Mouse (Mus musculus): ENCODE data around the gene Fancc.
A peak's percentile ranks its signal among the peaks of the same experiment; 100 is the strongest.

The Fancc gene

DNA sequence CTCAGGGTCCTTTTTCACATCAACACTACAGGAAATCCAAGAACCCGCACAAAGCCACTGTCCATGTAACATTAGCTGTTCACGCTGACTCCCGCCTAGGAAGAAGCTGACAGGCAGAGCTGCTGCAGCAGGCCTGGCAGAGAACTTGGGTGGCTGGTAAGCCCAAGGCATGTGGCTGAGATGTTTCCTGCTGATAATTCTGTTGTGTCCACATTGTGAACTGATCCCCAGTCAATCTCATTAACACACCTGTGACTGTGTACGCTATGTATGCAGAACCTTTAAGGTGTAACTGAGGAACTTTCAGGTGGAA lies 182.5 kb downstream of the Fancc start:
- no peak for DNase-seq

DNA sequence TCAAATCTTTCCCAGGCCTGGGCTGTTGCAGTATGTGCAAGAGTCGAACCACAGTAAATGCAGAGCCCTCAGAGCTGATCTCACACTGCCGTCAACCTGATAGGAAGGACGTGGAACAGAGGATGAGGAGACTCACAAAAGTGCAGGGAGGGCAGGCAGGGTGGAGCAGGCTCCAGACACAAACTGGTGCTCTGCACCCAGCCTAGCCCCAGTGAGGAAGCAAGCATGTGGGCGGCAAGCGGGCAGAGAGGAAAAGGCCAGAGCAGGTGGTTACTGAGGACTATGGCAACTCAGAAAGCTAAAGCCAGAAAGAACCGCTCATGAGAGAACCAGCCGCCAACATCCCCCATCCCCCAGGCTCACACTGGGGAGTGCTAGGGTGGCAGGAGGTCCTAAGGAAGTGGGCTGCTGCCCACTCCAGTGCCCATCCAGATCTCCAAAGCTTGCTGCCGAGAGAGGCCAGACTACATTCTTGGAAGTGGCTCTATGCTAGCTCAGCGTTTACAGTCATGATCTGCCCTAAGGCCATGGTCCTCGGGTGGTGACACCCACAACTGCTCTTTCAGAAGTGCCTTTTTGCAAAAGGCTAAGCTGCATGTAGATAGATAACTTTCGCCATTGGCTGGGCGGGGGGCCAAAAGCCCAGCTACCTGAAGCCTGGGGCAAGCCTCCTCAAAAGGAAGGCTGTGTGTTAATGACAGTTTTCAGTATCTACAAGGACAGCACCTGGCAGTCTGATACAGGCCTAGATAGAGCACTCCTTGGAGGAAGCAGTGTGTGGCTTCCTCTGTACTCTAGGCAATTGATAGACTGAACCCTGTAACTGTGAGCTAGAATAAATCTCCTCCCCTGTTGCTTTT lies 183.1 kb downstream of the Fancc start:
- no peak for DNase-seq

DNA sequence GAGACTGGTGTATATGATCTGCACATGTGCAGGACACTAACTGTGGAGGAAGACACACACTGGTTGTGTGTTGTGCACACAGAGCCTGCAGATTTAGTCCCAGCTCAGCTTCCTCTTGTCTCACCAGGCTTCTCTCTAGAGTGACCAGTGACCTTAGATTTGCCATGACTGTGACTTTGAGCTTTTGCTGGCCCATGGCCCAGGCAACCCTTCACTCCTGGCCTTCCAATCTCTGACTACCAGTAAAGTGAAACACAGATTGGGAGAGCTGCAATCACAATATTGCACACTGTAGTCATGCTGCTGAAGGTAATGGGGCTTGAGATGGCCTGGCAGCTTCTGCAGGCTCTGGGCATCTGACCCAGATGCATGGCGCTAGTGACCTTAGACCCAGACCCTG lies 183.8 kb downstream of the Fancc start:
- peak; percentile 69 for DNase-seq

DNA sequence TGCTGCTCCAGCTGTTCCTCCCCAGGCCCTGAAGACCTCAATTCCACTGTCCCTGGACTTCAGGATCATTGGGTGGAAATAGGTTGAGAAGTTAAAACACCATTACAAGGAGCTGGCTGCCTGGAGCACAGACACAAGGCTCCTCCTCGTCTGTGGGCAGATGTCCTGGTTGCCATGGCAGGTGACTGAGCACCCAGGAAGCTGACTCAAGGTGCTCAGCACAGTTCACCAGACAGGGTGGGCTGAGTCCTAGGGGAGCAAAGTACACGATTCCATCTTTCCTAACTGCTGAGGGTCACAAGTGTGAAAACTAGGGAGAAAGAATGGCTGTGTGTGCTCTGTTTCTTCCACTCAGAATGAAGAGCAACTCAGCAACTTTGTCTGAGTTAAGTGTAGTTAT lies 185.9 kb downstream of the Fancc start:
- DNase-seq: peak; percentile 43

DNA sequence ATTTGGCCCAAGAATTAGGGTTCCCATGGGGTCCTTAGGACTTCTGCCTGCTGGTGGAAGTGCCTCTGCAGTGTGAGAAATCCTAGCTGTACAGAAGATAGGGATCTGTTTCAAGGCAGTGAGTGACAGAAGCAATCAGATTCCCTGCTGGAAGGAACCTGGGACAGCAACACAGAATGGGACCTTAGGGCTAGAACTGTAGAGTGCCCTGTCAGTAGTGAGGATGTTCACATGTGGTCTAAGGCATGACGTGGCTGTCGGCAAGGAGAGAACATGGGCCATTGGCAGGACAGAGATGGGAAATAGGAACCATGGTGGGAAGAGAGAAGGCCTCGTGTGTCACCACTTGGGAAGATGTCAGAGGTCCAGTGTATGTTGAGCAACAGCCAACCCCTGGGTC lies 187.5 kb downstream of the Fancc start:
- DNase-seq: no peak

DNA sequence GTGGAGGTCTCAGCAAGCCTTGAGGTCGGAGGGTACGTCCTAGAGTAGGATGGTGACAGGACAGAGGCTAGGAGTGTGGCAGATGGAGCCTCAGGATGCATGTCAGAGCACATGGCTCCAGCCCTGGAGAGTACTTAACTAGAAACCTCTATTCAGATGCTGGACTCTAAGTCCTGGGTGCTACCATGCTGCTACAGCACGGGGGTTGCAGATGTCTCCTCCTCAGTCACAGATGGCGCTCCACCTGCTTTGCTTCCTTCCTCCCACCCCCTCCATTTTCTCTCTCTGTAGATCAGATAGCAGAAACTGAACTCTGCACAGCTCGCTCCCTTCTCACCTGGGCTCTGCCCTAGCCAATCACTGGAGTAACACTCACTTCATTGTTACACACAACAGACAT lies 190.3 kb downstream of the Fancc start:
- no peak for DNase-seq

DNA sequence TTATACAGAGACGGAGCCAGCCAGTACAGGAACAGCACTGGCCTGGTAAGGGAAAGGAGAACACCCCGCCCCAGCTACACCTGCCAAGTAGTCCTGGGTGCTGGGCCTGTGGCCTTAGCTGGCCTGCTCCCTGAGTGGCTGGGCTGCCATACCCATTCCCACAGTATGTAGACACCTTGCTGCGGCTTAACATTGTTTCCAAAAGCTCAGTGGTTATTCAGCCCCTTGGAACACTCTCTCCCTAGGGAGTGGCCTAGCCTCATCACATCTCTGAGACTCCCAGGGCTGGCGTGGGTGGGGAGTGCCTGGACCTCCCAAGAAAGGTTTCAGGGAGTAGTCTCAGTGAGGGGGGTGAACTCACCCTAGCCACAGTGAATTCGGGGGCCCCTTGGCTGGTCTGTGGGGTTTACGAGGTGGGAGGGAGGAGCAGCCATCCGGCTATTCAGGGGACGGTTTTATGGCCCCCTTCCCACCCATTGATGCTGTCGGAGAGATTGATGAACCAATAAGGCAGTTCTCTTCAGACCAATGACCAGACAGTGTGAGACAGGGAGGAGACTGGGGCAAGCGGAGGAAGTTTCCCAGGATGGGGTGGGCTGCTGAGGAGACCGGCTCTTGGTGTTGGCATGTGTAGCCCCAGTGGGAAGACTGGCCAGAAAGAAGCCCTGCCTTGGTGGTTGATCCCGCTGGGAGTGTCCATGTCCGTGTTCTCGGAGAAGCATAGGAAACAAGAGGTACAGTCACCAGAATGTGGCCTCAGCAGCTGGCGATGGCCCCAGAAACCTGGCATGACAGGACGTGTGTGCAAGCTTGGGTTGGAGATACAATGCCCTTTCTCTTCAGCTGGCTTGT lies 191.7 kb downstream of the Fancc start:
- DNase-seq: no peak

DNA sequence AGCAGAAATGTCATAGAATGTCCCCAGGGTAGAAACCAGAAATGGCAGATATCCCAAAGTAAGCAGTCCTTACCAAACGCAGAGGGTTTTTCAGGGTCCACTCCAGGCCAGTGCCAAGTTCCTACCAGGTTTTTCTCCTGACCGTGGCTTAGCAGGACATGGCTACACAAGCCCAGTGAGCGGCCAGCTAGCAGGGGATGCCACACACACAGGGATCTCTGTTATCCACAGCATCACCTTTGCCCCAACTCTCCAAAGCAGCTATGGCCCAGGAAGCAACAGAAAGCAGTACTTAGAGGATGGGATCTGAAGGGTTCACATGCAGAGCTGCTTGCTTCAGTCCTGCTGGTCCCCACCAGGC lies 192.3 kb downstream of the Fancc start:
- no peak for DNase-seq

DNA sequence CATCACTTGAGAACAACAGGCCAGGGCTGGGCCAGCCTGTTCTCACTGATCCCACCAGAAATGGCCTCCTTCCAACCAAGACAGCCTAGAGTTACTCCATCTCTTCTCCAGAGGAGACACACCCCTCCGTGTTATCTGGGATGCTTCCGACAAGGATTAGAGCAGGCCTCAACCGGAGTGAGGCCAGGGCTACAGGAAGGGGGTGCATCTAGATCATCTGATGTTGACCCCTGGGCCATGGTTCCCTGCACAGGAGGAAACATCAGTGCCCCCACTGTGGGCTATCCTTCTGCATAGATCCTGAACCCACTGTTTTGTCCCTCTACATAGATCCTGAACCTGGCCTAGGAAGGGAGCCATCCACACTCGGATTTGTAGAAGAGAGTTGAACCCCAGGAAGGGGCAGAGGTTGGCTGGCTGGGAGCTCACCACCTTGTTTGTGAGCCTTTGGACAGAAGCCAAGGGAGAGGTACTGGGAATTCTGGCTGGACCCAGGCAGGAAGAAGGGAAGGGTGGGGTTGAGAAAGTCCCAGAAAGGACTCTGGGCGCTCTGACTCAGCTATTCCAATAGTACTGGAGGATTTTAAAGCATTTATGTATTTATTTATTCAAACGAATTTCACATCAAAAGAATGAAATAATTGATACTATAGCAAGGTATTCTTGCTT lies 192.8 kb downstream of the Fancc start:
- DNase-seq: no peak

DNA sequence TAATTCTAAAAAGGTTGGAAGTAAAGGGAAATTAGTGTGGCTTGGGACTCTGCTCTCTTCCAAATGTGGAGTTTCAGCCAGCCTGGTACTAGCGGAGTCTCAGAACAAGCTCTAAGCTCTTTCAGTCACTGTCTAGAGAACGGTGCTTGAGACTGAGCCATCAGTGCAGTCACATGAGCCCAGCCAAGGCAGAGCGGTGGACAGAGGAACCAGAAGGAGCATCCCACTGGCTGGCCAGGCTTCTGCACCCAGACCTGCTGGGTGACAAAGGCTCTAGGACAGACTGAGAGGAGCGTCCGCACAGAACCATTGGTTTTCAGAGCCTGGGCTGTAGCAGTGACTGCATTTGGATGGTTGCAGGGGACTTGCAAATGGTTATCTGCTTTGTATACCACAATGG lies 194.7 kb downstream of the Fancc start:
- DNase-seq: no peak

DNA sequence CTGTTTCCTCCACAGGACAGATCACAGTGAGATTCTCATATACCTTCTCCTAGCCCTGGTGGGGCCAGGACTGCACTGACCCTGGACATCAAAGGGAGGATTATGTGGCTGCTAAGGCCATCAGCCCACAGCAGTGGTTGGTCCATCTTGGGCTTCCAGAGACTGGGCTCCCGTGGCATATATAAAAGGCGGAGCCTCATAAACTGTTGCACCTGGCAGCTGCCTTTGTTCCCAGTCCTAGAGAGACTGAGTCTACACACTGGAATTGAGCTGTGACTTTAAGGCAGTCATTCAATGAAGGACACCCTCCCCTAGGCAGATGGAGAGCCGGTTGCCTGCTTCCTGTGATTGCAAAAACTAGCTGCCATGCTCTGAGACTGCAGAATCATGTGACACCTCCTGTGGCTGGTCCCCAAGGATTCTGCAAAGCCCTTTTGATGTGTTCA lies 195.3 kb downstream of the Fancc start:
- no peak for DNase-seq

DNA sequence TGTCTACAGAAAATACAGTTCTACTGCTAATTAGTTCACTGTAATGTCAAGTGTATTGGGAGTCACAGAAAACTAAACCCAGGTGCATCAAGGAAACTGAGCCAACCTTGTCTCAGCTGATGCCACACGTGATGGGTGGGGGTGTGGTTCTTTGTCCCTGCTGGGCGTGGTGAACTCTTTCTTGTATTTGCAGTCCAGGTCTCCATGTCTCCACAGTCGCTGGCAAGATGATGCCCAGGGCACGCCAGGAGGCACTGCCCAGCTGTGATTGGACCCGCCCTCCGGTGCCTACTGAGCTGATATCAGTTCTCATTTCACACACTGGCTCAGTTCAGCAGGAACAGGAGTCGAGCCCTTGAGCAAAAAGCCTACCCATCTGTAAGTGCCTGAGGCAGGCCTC lies 196.1 kb downstream of the Fancc start:
- DNase-seq: no peak

DNA sequence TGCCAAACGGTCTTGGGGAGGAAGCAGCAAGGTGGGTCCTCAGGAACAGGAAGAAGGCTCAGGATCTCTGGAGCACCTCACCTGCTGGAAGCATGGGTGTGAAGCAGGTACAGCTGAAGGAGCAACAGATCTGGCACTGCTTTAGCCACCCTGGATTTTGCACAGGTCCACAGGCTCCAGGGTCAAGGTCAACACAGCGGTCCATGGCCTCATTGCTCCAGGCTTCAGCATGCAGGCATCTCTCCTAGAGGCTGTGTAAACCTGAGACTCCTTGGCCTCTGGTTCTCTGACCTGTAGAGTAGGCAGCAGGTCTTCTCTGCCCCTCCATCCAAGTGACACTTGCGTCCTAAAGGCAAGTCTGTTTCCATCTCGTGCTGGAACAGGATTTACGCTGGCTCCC lies 198.1 kb downstream of the Fancc start:
- no peak for DNase-seq

DNA sequence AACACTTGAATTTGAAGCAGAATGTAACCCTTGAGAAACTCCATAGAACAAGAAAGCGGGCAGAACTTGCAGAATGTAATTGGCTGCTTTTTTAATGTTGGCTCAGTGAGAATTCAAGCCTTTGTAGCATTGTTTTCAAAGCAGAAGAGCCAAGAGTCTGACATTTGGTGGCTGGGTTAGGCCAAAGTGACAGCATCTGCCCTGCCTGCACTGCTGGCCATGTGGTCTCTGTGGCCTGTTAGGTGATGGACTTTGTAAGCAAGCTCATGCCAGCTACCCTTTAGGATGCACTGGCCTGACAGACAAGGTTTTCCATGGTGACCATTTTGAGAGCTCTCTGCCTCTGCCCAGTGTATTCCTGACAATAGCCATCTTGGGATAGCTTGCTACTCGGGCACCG lies 199.1 kb downstream of the Fancc start:
- DNase-seq: no peak

DNA sequence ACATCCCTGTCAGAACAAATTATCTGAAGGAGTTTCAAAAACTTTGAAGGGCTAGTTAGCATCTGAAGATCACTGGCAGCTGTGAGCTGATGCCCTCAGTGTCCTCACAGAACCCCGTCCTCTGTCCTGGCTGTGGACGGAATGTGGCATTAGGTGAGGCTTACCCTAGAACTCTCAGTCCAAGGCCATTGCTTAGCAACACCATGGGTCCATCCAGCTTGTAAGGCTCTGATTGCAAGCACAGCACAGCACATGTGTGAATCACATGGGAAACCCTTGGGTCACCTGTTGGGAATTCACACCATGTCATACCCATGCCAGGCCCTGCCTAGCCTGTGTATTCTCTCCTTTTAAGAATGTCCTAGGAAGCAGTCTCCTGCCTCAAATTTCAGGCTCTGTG lies 200.1 kb downstream of the Fancc start:
- no peak for DNase-seq

DNA sequence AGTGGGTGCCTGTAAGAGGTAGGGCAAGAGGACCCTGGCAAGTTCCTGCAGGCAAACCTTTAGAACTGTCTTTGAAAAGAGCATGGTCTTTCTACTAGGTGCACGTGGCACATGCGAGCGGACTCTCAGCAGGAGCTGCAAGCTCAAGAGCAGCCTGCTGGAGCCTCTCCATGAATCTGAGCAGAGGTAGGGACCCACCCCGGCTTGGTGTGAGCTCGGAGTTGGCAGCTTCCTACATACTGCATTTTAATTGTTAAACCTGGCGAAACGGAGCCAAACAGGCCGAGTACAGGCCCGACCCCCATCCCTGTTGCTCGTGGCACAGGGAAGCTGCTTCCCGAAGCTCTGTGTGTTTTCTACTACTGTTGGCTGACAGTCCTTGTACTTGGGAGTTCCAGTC lies 200.8 kb downstream of the Fancc start:
- DNase-seq: peak; percentile 60

DNA sequence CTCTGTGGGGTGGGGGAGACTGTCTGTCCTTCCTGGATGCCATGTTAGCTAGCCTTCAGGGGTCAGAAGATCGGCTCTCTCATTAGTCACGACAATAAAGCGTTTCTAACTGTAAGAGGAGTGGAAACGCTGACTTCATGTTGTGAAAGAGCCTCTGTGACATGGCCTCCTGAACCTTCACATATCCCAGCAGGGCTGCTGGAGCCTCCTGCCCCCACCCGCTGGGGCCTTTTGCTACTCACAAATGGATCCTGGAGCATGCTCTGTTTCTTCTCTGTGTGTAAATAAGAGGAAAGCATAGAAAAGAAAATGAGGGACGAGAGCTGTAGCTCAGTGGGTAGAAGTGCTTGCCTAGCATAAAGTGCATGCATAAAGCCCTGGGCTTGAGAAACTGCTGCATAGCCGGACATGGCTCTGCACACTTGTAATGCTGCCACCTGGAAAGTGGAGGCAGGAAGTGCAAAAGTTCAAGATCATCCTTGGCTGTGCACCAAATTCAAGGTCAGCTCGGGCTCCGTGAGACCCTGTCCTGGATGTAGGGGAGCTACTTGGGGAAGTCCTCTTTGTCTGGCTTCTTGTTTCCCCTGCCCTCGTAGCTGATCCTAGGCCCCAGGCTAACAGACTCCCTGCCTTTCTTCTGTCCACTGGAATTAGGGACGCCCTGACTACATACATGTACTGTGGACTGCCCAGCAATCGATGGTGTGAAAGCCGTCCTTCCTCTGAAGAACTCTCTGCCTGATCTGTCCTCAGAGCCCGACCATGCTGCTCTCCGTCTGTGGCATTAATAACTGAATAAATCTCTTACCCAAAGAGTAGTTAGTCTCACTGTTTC lies 202.5 kb downstream of the Fancc start:
- DNase-seq: peak; percentile 69

DNA sequence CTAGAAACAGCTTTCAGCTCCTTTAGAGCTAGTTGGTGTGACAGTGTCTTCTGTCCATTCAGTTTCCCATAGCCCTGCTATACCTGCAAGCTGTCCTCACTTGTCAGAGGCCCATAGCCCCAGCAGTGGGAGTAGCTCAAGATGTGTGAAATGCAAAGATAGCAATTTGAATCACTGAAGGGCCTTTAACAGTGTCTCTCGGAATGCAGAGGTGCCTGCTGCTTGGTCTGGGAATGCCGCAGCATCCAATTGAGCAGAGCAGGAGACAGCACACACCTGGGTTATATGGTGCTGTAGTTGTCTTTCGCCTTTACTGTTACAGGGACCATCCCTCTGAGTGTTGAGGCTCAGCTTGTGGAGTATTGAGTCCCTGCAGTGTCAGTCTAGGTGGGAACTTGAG lies 203.4 kb downstream of the Fancc start:
- no peak for DNase-seq

DNA sequence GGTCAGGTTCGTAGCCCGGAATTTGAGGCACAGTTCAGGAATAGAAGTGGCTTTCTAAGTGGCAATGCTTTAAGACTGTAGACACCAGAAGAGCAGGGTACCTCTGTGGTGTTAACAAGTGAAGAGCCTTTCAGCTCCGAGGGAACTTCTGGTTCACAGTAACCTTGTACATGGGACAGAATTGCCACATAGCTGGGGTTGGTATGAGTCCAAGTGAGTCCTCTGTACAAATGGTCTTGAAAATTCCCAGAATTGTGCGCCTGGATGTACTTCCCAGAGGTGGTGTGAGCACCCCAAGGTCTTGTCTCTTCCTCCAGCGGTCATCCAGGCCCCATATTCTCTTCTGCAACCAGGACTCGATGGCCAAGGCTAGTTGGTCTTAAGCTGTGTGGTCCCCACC lies 206.1 kb downstream of the Fancc start:
- DNase-seq: no peak

DNA sequence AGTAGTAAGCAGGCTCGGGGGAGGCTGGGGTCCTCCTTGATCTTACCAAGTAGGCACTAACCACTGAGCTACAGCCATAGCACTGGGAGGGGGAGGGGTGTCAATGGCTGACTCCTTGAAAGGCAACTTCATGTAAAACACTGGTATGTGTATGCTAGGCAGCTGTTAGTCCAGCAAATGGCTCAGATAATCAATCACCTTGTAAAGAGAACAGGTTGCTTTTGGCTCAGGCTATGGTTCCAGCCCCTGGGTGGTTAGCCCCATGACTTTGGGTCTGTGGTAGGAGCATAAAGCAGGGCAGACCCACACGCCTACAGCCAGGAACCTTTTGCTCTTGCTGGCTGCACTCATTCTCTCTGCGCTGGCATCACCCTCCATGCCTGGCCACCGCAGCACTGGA lies 207.0 kb downstream of the Fancc start:
- DNase-seq: no peak

DNA sequence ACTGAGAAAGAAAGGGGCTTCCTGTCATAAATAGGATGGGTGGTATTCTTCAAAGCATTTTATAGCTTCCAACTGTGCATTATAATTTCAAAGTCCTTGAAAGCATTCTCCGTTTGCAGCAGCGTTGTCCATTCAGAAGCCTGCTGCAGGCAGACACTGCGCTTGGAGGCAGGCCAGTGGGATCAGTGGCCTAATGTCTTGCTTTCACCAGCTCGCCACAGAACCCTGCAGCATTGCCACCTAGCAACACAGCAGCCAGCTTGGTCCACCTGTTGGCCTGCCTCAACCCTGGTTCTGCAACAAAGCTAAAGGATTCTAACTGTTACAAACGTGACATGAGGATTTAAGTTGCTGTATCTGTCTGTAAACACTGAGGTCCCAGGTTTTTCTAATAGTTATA lies 207.4 kb downstream of the Fancc start:
- no peak for DNase-seq

DNA sequence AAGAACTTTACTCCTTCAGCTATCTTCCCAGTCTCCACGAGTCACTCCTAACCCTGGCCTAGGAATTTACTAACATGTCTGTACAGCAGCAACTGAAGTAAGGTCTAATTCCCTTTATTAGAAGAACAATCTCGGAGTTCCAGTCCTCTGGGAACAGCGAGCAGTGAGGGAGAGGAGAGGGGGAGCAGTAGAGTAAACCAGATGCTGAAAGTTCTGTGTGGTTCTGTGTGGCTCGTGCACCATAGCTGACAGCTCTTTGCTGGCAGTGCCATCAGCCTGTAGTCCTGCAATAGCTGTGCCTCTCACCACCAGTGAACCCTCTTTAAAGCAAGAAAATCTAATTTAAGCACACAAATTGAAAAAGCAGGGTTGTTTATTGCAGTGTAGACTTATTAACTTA lies 207.9 kb downstream of the Fancc start:
- DNase-seq: no peak

DNA sequence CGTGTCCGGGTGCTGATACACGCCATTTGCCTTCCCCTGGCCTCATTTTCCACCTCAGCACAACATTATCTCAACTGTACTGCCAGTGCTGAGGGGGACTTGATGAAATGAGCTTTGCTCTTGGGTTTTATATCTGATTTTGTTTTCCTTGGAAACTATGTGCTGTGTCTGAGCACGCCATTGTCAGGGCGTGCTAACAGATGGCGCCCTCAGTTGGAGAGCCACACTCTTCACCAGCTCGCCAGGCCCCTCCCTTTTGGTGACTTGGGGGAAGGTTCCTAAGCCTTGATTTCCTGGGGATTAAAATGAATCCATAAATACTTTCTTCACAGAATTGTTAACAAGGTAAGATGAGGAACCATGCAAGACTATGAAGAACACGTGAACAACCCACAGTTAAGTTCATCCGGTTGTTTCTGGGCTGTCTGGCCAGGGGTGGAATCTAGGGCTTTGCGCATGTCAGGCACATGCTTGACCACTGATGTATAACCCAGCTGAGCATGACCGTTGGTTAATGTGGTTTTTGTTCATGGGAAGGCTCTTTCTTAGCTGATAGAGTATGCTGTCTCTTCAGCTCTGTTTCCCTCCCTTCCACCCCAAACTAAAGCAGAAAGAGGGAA lies 210.5 kb downstream of the Fancc start:
- no peak for DNase-seq
